Mouse (Mus musculus) liver, embryonic 13.5 days (tissue): ENCODE measurements at regions not wholly inside any gene's neighbourhood (a gene's known extent, or its start where the extent isn't known, plus 50 kb on each side); places are given as distances from the start of the nearest gene placed in this dataset.

Experiments used
- ATAC-seq: fragments of 200-750 bp; cut with Nextera tagmentation; 2 replicates; pipeline ENCODE4 v1.8.0; 2017; ENCODE audit warnings: low read depth, mild to moderate bottlenecking, moderate number of reproducible peaks, moderate library complexity
- DNase-seq: peaks from one replicate; pipeline ENCODE4 v3.0.0; 2022
- H3K27ac ChIP-seq: fragments of 300-500 bp; sonication (generic); 2 replicates; pipeline ENCODE4 v1.5.1; 2015; ENCODE audit warnings: moderate library complexity, mild to moderate bottlenecking, inconsistent platforms
- H3K27me3 ChIP-seq: fragments of 300-500 bp; sonication (generic); 2 replicates; pipeline ENCODE4 v1.6.1; 2015; ENCODE audit warnings: mild to moderate bottlenecking, inconsistent platforms
- H3K36me3 ChIP-seq: fragments of 300-500 bp; sonication (generic); 2 replicates; pipeline ENCODE4 v1.6.1; 2015; ENCODE audit warnings: mild to moderate bottlenecking, inconsistent platforms
- H3K4me1 ChIP-seq: fragments of 300-500 bp; sonication (generic); replicated peaks from 2 replicates; pipeline ENCODE4 v1.6.1; 2015; ENCODE audit warnings: inconsistent platforms
- H3K4me2 ChIP-seq: fragments of 300-500 bp; sonication (generic); 2 replicates; pipeline ENCODE4 v1.6.1; 2015; ENCODE audit warnings: inconsistent platforms, mild to moderate bottlenecking, moderate library complexity
- H3K4me3 ChIP-seq: fragments of 300-500 bp; sonication (generic); replicated peaks from 2 replicates; pipeline ENCODE4 v1.5.1; 2015; ENCODE audit warnings: mild to moderate bottlenecking, inconsistent platforms
- H3K9ac ChIP-seq: fragments of 300-500 bp; sonication (generic); 2 replicates; pipeline ENCODE4 v1.6.1; 2015; ENCODE audit warnings: mild to moderate bottlenecking, inconsistent platforms
- H3K9me3 ChIP-seq: fragments of 300-500 bp; sonication (generic); replicated peaks from 2 replicates; pipeline ENCODE4 v1.6.1; 2016; ENCODE audit warnings: inconsistent platforms
- WGBS: fragments of 180-500 bp; shearing (Covaris S2); methylation state at CpG from one replicate; pipeline ENCODE4 v1.1.7; 2015; ENCODE audit not compliant: insufficient replicate concordance; 5-methylcytosine and 5-hydroxymethylcytosine counted together

DNA sequence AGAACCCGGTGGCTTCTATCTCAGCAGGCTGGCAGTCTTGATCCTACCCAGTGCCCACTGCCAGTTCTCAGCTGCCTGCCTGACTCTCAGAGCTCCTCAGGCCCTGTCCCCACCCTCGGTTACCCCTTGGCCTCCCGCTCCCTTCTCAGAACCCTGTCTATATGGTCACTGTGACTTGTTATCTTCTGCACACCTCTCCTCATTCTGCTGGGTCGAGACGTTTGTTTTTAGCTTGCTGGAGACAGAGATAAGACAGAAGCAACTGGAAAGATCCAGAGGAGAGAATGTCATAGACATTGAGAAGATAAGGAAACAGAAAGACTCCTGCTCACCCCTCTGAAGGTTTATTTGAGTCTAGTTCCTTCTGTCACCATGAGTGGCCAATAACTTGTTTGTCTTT is 53.8 kb upstream of the Phc1 start:
- Histone ChIP-seq H3K36me3 (peaks cover 8% of the 10 kb centered on the region), H3K4me2 (peak overlapping the region; percentile 86), H3K27ac (peak overlapping the region; percentile 97), H3K4me1 (peaks cover 69% of the 10 kb centered on the region), H3K27me3 (no peaks in the 10 kb centered on the region), H3K4me3 (peak overlapping the region; percentile 71), H3K9ac (peak overlapping the region; percentile 88), H3K9me3 (0 out of 2 replicates have a peak, but pooled peaks cover 4% of the 10 kb centered on the region)
- DNase-seq (peak; percentile 86), ATAC-seq (peak; percentile 89)
- WGBS, result 14% methylated on average over 5 of the region's 5 CpGs

DNA sequence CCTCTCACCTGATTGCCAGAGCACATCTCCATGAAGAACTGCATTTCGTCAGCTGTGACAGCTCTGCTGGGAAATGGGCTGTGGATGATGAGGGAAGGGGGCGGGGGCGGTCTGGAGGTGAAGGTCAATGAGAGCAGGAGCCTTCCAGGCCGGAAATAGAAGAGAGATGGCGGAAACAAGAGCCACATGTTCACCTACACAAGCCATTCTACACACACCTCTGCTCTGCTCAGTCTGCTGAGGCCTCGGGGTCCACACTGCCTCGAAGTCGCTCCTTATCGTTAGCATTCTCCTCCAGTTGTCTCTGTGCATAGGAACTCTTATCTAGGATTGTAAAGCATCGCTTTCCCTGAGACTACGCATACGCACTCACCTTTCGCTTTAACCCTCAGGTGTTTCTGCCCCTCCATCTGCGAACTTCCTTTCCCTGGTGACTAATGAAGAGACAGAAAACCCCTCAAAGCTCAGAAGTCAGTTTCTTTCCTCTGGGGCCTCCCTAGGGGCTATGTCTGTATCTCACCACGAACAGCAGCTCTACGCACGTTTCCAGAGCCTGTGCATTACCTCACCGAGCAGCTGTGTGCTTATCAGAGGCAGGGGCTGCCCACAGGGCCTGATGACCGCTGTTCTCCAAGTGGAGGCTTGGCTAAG is 53.0 kb upstream of the Phc1 start:
- peak overlapping the region; percentile 88 for H3K9ac ChIP-seq
- H3K27me3 ChIP-seq, result no peaks in the 10 kb centered on the region
- DNase-seq (peak; percentile 80), ATAC-seq (peak; percentile 84)
- H3K4me2 ChIP-seq, result peak overlapping the region; percentile 86
- peak overlapping the region; percentile 71 for H3K4me3 ChIP-seq
- peak overlapping the region; percentile 97 for H3K27ac ChIP-seq
- peaks cover 15% of the 10 kb centered on the region for H3K36me3 ChIP-seq
- 13% methylated on average over 19 of the region's 19 CpGs for WGBS
- 0 out of 2 replicates have a peak, but pooled peaks cover 4% of the 10 kb centered on the region for H3K9me3 ChIP-seq
- peaks cover 68% of the 10 kb centered on the region for H3K4me1 ChIP-seq

DNA sequence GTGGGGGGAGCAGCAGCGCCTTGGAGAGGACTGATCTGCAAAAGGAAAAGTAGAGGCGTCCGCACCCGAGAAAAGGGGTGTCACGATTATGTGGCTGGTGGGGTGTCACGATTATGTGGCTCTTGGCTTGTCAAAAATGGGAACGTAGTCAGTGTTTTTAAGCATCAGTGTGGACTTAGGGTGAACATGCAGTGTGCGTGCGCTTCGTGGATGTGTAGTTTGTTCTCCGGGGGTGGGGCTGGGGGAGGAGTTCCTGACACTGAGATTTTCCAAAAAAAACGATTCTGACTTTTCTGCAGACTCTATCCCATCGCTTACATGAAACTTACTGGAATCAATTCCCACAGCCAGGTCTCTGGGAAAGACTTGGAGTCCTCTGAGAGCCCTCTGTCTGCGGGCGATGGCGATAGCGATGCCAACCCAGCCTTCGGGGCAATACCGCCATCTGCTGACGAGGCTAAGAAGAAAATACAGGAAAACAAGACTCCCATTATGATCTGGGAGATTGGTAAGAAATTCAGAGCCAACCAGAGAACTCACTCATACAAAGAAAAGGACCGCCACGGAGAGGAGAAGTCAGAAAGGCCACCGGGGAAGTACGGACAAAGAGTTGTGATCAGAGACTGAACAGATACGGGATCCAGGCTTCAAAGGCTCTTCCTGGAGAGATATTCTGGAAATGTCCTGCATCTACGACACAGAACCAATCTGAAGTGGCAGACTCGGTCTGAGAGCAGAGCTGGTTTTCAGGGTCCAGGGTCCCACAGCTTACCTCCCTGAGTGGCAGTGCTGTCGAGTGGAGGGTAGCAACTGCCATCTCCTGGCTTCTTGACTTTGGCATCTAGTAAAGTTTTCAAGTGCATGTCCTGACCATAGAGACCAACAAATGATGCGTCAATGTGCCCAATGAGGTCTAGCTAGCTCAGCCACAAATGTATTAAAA is 51.6 kb upstream of the Phc1 start:
- peak overlapping the region; percentile 97 for H3K27ac ChIP-seq

GRCm38 (mm10) chr6:122391126-122391525 is 50.8 kb upstream of the Phc1 start:
- WGBS, result 42% methylated on average over 10 of the region's 10 CpGs
- ATAC-seq (no peak), DNase-seq (peak; percentile 40)
- Histone ChIP-seq H3K27me3 (no peaks in the 10 kb centered on the region), H3K4me3 (peak overlapping the region; percentile 71), H3K9me3 (0 out of 2 replicates have a peak, but pooled peaks cover 4% of the 10 kb centered on the region), H3K4me1 (peaks cover 70% of the 10 kb centered on the region), H3K36me3 (peaks cover 16% of the 10 kb centered on the region), H3K27ac (peak overlapping the region; percentile 97), H3K9ac (peak overlapping the region; percentile 88), H3K4me2 (peak overlapping the region; percentile 86)

More for the DNA sequence above, 51.6 kb upstream of the Phc1 start:
- peak; percentile 79 for DNase-seq
- no peak for ATAC-seq
- Histone ChIP-seq H3K9ac (peak overlapping the region; percentile 88), H3K9me3 (0 out of 2 replicates have a peak, but pooled peaks cover 4% of the 10 kb centered on the region), H3K27me3 (no peaks in the 10 kb centered on the region), H3K4me3 (peak overlapping the region; percentile 71), H3K4me1 (peaks cover 76% of the 10 kb centered on the region), H3K36me3 (peaks cover 16% of the 10 kb centered on the region), H3K4me2 (peak overlapping the region; percentile 86)
- WGBS, result 27% methylated on average over 29 of the region's 29 CpGs

- ATAC-seq, result peak; percentile 56
- no peaks in the 10 kb centered on the region for H3K27me3 ChIP-seq
- H3K4me1 ChIP-seq, result peaks cover 66% of the 10 kb centered on the region
- DNase-seq, result peak; percentile 73
- 0 out of 2 replicates have a peak, but pooled peaks cover 4% of the 10 kb centered on the region for H3K9me3 ChIP-seq
- peak overlapping the region; percentile 88 for H3K9ac ChIP-seq
- peaks cover 16% of the 10 kb centered on the region for H3K36me3 ChIP-seq
- peak overlapping the region; percentile 86 for H3K4me2 ChIP-seq
- peak overlapping the region; percentile 97 for H3K27ac ChIP-seq
- peak overlapping the region; percentile 71 for H3K4me3 ChIP-seq
- 22% methylated on average over 13 of the region's 13 CpGs for WGBS
Observed at GRCm38 (mm10) chr6:122390720-122391119, 50.4 kb upstream of the Phc1 start.
